Mouse (Mus musculus) bone marrow macrophage, adult 2 months (primary cell): ENCODE data around the gene Map1lc3a.

Experiments used
- CTCF ChIP-seq: IDR thresholded peaks from 2 replicates; pipeline ENCODE4 v1.5.1; 2012; ENCODE audit warnings: low read depth, mild to moderate bottlenecking, low read length, moderate library complexity
- POLR2A ChIP-seq: IDR thresholded peaks from 2 replicates; pipeline ENCODE4 v1.6.1; 2012; ENCODE audit warnings: mild to moderate bottlenecking, low read depth, low read length, borderline replicate concordance

DNA sequence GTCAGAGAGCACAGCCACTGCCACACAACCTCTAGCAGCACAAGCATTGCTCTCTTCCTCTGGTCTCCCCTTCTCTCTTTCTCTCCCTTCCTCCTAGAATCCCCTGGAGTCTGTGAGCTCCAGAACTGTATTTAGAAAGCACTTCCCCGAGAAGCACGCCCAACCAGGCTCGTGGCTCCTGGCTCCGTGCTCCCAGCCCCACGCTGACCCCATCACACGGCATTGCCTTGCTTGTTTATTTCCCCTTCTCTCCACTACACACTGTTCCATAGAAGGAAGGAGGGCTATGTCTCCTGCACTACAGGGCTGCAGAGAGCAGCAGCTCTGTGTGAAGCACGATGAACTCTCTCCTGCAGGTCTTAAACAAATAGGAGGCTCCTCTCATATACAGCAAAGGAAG lies 8.6 kb downstream of the Map1lc3a start:
- TF ChIP-seq CTCF, result no peak
- no peak for TF ChIP-seq POLR2A
